Mouse (Mus musculus) forebrain, postnatal 0 days (tissue): ENCODE measurements at regions not wholly inside any gene's neighbourhood (a gene's known extent, or its start where the extent isn't known, plus 50 kb on each side); places are given as distances from the start of the nearest gene placed in this dataset.

Experiments
- ATAC-seq: fragments of 200-750 bp; cut with Nextera tagmentation; 2 replicates; pipeline ENCODE4 v1.8.0; 2017; ENCODE audit warnings: mild to moderate bottlenecking, moderate library complexity
- DNase-seq: peaks from one replicate; pipeline ENCODE4 v3.0.0-alpha.2; 2015
- H3K27ac ChIP-seq: fragments of 300-500 bp; sonication (generic); 2 replicates; pipeline ENCODE4 v1.5.1; 2014; ENCODE audit warnings: low read depth, mild to moderate bottlenecking, antibody characterized with exemption, low read length, moderate library complexity, mixed read lengths
- H3K27me3 ChIP-seq: fragments of 300-500 bp; sonication (generic); 2 replicates; pipeline ENCODE4 v1.6.1; 2014; ENCODE audit warnings: mild to moderate bottlenecking, low read length, mixed read lengths; ENCODE audit not compliant: insufficient read depth
- H3K36me3 ChIP-seq: fragments of 300-500 bp; sonication (generic); 2 replicates; pipeline ENCODE4 v1.6.1; 2014; ENCODE audit warnings: mild to moderate bottlenecking, moderate library complexity; ENCODE audit not compliant: insufficient read depth
- H3K4me1 ChIP-seq: fragments of 300-500 bp; sonication (generic); 2 replicates; pipeline ENCODE4 v1.6.1; 2014; ENCODE audit warnings: antibody characterized with exemption; ENCODE audit not compliant: insufficient read depth
- H3K4me2 ChIP-seq: fragments of 300-500 bp; sonication (generic); 2 replicates; pipeline ENCODE4 v1.6.1; 2014; ENCODE audit warnings: low read depth, mild to moderate bottlenecking, moderate library complexity
- H3K4me3 ChIP-seq: fragments of 300-500 bp; sonication (generic); 2 replicates; pipeline ENCODE4 v1.5.1; 2014; ENCODE audit warnings: low read depth, low read length, mixed read lengths
- H3K9ac ChIP-seq: fragments of 300-500 bp; sonication (generic); 2 replicates; pipeline ENCODE4 v1.6.1; 2014; ENCODE audit warnings: mild to moderate bottlenecking
- H3K9me3 ChIP-seq: fragments of 300-500 bp; sonication (generic); 2 replicates; pipeline ENCODE4 v1.6.1; 2016; ENCODE audit warnings: low read length
- CTCF ChIP-seq: sonication (generic); IDR thresholded peaks from 2 replicates; pipeline ENCODE4 v1.5.1; 2016; ENCODE audit warnings: antibody characterized with exemption, control low read depth, low read depth
- WGBS: fragments of 180-500 bp; shearing (Covaris S2); extraction: QIAGEN DNeasy Blood & Tissue Kit; methylation state at CpG from one replicate; pipeline ENCODE4 v1.1.7; 2014; 5-methylcytosine and 5-hydroxymethylcytosine counted together

DNA sequence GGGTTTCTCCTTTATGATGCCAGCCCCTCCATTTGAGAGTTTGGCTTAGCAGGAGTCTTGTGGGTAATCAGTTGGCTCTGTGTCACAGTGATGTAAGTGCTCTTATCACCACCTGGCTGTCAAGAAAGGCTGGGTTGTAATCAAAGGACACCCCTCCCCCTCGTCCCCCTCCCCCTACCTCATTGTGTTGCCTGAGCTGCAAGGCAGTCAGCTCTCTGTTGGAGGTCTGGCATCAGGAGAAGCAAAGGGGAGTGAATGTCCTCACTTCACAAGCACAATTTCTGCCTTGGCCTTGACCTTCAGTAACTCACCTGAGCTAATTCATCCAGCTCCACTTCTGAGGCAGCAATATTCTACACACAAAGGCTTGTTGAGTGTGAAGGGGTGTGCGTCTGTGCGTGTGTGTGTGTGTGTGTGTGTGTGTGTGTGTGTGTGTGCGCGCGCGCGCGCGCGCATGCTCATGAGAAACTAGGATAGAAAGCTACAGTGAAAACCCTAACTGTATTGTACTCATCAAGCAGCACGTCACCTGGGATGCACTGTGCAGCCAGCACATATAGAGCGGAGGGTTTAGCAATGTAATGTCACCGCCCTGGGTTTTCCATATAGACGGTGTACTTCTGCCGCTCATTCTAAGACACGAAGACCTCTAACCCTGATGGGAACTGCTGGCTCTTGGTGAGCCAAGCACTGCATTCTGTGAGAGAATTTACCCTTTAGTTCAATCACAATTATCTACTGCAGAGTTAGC is 182.7 kb upstream of the Smim15 start:
- 64% methylated on average over 17 of the region's 17 CpGs for WGBS

DNA sequence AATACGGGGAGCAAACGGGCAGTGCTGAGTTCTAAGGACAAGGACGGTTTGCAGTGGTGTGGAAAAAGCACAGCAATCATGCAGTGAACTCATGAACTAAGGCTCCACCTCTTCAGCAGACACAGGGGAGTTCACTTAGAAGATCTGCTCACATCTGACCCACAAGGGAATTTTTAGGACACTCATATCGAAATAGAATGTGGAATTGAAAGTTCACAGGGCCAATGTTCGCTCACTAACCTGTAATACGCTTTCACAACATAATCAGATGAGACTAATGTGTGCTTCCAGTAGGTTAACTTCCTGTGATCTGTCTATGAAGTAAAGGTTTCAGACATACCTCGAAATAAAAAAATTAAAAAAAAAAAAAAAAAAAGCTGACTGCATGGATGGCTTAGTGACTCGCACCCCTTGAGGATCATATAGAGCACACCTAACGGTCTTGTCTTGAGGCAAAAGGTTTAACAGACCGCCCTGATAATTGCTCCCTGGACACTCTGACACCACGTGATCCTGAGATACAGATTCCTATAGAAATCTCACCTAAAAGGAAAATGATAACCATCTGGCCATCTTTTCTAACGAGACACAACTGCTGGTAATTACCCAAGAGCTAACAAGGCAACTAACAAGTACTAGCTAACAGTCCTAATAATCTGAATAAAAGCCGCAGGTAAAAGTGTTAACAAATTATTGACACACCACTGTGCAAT is 187.0 kb upstream of the Smim15 start:
- Histone ChIP-seq H3K4me3 (no peak overlapping the region), H3K36me3 (no peaks in the 10 kb centered on the region), H3K9ac (no peak overlapping the region), H3K27me3 (no peaks in the 10 kb centered on the region), H3K4me1 (no peaks in the 10 kb centered on the region; the same call in 1 of the 2 replicates), H3K4me2 (no peak overlapping the region), H3K9me3 (no peaks in the 10 kb centered on the region), H3K27ac (no peak overlapping the region)
- WGBS, result 71% methylated on average over 13 of the region's 13 CpGs
- no peak for DNase-seq
- ATAC-seq, result no peak
- no peak for TF ChIP-seq CTCF

More for the DNA sequence above, 182.7 kb upstream of the Smim15 start:
- ATAC-seq (peak; percentile 27), DNase-seq (no peak)
- no peak overlapping the region for H3K4me2 ChIP-seq
- TF ChIP-seq CTCF, result no peak
- no peaks in the 10 kb centered on the region for H3K27me3 ChIP-seq
- H3K27ac ChIP-seq, result no peak overlapping the region
- H3K9ac ChIP-seq, result no peak overlapping the region
- peaks cover 5% of the 10 kb centered on the region; the same call in 1 of the 2 replicates for H3K4me1 ChIP-seq
- no peak overlapping the region for H3K4me3 ChIP-seq
- H3K36me3 ChIP-seq, result no peaks in the 10 kb centered on the region
- no peaks in the 10 kb centered on the region for H3K9me3 ChIP-seq

DNA sequence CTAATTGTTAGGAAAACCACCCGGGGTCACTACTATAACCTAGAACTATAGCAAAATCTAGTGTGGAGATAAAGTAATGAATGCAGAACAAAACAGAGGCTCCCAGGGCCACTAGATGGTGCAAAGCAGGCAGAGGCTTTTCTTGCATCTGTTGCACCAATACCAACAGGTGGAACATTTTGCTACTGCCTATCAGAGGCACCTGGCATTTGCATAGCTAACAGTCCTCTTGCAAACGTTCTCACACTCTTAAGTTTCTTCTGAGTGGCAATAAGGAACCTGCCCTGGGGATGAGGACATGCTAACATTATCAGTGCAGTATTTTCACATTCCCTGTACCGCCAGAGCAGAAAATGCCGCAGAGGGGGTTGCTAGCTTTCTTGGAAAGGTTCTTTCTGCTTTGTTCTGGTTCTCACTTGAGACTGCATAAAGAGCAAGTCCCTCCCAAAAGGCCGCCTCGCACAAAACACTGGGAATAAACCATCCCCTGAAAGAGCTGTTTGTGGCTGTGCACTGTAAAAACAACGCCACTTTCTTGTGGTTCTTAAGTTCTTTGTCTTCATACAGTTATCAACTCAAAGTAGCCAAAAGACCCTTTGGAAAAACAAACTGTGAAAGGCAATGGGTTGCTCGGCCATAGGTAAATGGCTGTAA is 193.2 kb upstream of the Smim15 start:
- Histone ChIP-seq H3K9ac (no peak overlapping the region), H3K4me3 (no peak overlapping the region), H3K27me3 (no peaks in the 10 kb centered on the region), H3K9me3 (no peaks in the 10 kb centered on the region), H3K36me3 (no peaks in the 10 kb centered on the region), H3K4me1 (peaks cover 25% of the 10 kb centered on the region), H3K4me2 (no peak overlapping the region), H3K27ac (no peak overlapping the region)
- ATAC-seq (no peak), DNase-seq (no peak)
- TF ChIP-seq CTCF, result no peak
- WGBS, result 34% methylated on average over 8 of the region's 8 CpGs

DNA sequence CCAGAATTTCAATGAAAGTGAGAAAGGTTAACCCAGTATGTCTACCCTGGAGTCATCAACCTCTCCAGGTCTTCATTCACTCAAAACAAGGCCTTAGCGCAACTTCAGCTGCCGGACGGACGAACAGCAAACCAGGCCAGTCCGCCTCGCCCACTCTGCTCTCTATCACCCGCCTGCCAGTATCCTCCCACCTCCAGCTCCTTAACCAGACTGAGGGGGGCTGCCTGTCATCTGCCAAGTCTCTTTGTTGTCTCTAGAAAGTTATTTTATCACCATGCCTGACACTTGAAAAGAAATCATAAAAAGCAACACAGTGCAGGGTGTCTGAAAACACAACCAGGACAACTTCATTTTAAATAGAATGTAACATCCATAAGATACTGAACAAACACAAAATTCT is 195.4 kb upstream of the Smim15 start:
- no peak for TF ChIP-seq CTCF
- H3K36me3 ChIP-seq, result no peaks in the 10 kb centered on the region
- H3K9ac ChIP-seq, result no peak overlapping the region
- no peak for ATAC-seq
- H3K27ac ChIP-seq, result no peak overlapping the region
- H3K4me1 ChIP-seq, result peaks cover 37% of the 10 kb centered on the region
- no peak for DNase-seq
- WGBS, result 80% methylated on average over 7 of the region's 7 CpGs
- H3K4me3 ChIP-seq, result no peak overlapping the region
- H3K4me2 ChIP-seq, result no peak overlapping the region
- H3K27me3 ChIP-seq, result no peaks in the 10 kb centered on the region
- H3K9me3 ChIP-seq, result no peaks in the 10 kb centered on the region

DNA sequence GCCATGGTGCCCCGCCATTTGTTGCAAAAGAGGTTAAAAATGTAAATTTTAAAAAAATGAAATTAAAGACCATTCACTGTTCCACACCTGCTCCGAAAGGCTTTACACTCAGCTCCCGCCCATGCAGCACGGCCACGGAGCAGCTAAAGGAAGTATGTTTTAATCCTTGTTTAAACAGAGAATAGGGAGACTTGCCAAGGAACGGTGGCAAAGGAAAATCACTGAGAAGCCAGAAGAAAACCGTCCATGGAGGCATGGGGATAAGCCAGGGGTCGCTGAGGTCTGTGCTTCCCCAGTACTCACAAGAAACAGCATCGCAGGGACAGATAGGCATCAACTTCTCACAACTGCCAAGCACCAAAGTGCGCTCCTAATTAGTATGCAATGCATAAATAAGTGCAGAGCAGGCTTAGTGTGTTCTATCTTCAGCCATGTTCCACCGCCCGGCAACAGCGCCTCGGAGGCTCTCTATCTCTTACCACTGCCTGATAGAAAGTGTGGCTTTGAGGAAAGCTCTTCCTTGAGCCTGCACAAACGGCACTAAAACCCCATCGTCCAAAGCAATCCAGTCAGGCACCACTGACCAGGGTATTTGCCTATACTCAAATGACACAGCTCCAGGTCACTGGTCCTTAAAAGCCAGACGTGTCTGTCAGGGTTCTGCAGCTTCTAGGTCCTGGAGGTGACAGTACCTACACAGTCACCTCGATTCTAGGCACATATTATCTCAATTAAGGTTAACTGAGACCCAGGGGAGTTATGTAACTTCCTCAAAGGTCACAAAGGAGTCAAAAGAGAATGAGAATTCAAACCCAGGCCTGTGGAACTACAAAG is 196.8 kb upstream of the Smim15 start:
- H3K4me1 ChIP-seq, result peaks cover 37% of the 10 kb centered on the region
- H3K4me3 ChIP-seq, result 0 out of 2 replicates have a peak overlapping the region, but pooled peaks have one; percentile 0
- no peaks in the 10 kb centered on the region for H3K36me3 ChIP-seq
- DNase-seq, result peak; percentile 33
- H3K27ac ChIP-seq, result no peak overlapping the region
- H3K9me3 ChIP-seq, result no peaks in the 10 kb centered on the region
- 16% methylated on average over 18 of the region's 18 CpGs for WGBS
- peak overlapping the region; percentile 32 for H3K4me2 ChIP-seq
- peak; percentile 47 for ATAC-seq
- no peak overlapping the region for H3K9ac ChIP-seq
- TF ChIP-seq CTCF, result no peak
- no peaks in the 10 kb centered on the region for H3K27me3 ChIP-seq

DNA sequence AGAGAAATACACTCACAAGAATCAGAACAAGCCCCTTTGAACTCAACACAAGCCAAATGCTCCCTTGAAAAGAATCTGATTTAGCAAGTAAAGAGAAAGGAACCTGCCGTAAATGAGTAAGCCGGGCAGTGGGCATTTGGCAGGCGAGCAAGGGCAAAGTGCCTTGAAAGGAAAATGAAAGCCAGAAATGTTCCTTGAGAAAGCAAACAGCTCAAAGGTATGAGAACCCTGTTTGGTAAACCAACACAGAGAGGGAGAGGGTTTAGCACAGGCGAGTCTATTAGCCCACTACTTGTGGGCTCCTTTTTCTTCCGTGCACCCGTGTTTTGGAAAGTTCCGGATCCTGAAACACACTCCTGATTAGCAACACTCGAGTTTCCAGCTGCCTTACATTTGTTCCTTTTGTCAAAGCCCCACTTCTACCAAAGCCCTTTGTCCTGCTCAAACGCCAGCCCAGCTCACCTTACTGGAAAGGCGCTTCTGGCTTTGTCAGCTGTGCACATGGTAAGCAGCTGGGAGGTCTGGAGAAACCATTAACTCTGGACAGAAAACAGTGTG is 197.5 kb upstream of the Smim15 start:
- H3K27ac ChIP-seq, result 0 out of 2 replicates have a peak overlapping the region, but pooled peaks have one; percentile 9
- H3K4me2 ChIP-seq, result peak overlapping the region; percentile 32
- peak; percentile 50 for DNase-seq
- WGBS, result 11% methylated on average over 10 of the region's 10 CpGs
- H3K4me3 ChIP-seq, result 0 out of 2 replicates have a peak overlapping the region, but pooled peaks have one; percentile 0
- no peaks in the 10 kb centered on the region for H3K9me3 ChIP-seq
- H3K36me3 ChIP-seq, result no peaks in the 10 kb centered on the region
- no peak overlapping the region for H3K9ac ChIP-seq
- H3K27me3 ChIP-seq, result no peaks in the 10 kb centered on the region
- 0 out of 2 replicates have a peak, but pooled peaks have one; percentile 8 for ATAC-seq
- TF ChIP-seq CTCF, result no peak
- peaks cover 37% of the 10 kb centered on the region for H3K4me1 ChIP-seq
